Mouse (Mus musculus) heart, adult 8-10 months (tissue): ENCODE results near the gene Gdpd1. TPM values are rescaled to one million over a fixed set of nuclear protein-coding genes. Genes with fewer than 3 reads are reported as not detected.
"Not testable (repeated sequence)": the region's sequence is repeated elsewhere in the genome, so short reads cannot be mapped to it uniquely, and the experiment has no call there.

Source experiments
- DNase-seq: peaks from one replicate; pipeline ENCODE4 v3.0.0; 2022; ENCODE audit warnings: low spot score
- total RNA-seq, 4 experiments: library from RNA; stranded (reverse); gene quantifications; 2 replicates each; pipeline ENCODE4 v1.2.4; 2022

Gene Gdpd1
- total RNA-seq: 10 to 100 TPM in 2 of 4 experiments, 1 to 10 TPM in 2; 9.1 to 12.0 (median 10.5) TPM

GRCm38 (mm10) chr11:87073866-87074440, at the start of gene Gdpd1:
Gdpd1 (minus strand) TSS chr11:87074062.
- DNase-seq: peak; percentile 86

DNA sequence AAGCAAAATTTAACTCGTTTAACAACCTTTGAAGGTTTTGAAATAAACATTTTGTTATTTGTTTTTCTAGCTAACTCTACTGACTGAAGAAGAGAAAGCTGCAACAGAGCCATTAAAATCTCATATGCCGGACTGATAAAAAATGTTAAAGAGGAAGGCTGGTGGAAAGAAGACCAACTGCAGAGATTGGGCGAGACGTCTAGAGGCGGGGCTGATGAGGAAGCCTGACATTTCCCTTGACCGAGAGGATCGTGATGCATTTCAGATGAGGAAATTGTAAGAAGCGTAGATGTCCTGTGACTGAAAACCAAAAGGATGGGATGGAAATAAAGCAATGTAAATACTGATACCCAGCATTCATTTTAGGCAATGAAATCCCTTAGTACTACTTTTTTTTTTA, 48.0 kb upstream of the Gdpd1 start:
- DNase-seq: no peak

GRCm38 (mm10) chr11:87110172-87110909, 36.5 kb upstream of the Gdpd1 start:
- no peak for DNase-seq

- DNase-seq: no peak
Observed at GRCm38 (mm10) chr11:87109519-87110171, 35.8 kb upstream of the Gdpd1 start.

- DNase-seq: peak; percentile 99
Observed at GRCm38 (mm10) chr11:87108755-87109518, 35.1 kb upstream of the Gdpd1 start, which contains the start of gene Ska2. Ska2 (plus strand) TSS chr11:87109234.

- no peak for DNase-seq
Observed at GRCm38 (mm10) chr11:87108409-87108754, 34.5 kb upstream of the Gdpd1 start, which contains the start of gene Prr11. Prr11 (minus strand) TSS chr11:87108708.

DNA sequence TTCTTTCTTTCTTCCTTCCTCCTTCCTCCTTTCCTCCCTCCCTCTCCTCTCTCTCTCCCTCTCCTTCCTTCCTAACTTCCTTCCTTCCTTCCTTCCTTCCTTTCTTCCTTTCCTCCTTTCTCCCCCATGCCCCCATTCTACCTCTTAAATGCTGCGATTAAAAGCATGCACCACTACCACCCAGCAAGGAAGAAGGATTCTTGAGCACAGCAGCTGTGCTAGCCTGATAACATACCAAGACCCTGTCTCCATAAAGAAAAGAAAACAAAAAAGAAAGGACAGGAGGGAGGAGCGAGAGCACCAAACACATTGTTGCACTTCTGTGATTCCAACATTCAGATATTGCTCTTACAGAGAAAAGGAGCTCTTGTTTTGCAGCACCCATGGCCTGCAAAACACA, 13.3 kb upstream of the Gdpd1 start:
- DNase-seq: no peak

DNA sequence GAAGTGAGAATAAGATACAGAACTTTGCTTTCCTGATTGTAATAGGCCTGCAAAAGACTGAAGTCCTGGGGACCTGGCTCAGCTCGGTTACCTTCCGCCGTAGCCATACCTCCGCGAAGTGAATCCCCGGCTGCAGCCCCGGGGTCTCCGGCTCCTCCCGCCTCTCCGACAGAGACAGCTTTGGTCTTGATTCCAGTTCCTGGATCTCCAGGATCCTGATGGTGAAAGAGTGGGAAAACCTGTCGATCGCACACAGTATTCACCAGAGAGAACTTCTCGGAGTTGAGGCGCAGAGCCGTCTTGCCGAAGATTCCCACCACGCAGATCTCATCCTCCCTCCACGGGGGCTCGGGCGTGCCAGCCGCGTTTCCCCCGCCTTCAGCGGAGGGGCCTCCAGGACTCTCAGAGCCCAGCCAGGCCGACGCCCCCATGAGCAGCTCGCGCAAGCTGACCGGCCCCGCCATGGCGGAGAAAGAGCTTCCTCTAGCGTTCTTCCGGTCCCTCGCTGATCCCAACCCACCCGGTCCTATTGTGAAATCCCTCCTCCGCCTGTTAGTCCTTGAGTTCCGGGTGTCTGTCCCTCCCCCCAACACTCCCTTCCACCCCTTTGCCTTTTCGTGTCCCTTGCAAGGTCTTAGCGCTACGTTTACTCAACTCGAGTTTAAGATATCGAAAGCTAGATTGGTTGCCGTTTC, 12.6 kb upstream of the Gdpd1 start, which contains the start of gene Smg8:
Gene Smg8, minus strand, starts transcription at position 485 of the 695 bp plus-strand sequence.
- DNase-seq: peak; percentile 86

DNA sequence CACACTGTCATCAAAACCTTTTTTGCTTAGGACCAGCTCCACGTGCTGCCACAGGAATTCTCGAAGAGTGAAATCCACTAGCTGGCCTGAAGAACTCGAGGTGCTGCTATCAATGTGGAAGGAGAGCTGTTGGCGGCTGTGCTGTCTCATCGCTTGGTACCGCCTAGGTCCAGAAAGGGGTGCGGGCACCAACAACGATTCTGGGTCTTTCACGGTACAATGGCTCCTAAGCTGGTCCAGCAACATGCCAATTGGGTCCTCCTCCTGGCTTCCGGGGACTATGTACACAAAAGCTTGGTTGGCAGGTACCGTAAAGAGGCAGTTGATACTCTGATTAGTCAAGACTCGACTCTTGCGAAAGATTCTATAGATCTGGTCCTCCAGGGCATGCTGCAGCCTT, 11.6 kb upstream of the Gdpd1 start:
- no peak for DNase-seq

DNA sequence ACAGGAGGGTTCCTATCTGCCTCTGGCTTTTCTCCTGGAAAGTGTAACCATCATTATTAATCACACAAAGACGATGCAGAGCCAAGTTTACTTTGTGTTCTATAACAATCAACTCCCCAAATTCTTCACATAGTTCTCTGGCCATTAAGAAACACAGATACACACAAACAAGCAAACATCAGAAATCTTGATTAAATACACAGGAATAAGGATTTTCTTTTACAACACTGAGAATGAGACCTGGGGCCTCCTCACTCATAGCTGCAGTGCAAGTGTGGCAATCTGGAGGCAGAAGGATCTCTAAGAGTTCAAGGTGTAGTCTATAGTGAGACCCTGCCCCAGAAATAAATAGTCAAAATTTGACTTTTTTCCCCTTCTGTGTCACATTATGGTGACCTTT, 9.8 kb upstream of the Gdpd1 start:
- no peak for DNase-seq

DNA sequence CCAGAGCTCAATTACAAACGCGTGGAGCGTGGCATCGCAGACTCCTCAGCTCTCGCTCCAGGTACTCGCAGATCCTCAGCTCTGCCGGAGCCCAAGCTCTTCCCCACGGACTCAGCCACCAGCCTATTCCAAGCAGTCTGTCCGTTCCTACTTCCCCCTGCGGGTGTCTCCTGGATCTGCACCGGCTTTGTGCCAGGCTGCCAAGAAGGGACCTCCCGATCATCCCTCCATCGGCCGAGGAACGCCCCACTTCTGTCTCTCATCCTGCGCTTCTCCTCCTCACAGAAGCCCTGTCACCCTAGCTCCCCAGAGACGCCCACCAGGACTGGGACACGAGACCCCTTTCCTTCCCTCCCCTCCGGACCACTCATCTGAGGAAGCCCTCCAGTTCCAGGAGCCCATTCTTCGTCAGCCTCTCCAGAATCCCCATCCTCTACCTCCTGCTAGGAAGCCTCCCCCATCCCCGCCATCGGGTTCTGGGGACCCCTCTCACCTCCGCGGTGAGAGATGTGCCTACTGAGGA, 458 bp downstream of the Gdpd1 start:
- DNase-seq: peak; percentile 50

DNA sequence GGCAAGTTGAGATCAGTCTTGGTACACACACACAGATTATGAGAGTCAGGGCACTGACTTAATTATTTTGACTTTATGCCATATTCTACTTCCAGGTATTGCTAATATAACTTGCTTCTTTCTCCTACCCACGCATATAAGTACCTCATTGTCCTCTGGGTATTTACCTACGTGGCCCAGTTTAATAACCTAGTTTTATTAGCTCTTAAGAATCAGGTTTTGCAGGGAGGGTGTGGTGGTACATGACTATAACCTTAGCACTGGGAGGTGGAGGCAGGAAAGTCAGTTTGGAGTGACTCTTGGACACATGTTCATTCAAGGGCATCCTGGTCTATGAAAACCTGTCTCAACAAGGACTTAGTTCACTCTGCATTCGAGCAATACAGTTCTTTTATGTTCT, 11.8 kb downstream of the Gdpd1 start:
- DNase-seq: no peak

GRCm38 (mm10) chr11:87060410-87060809, 13.5 kb downstream of the Gdpd1 start:
- no peak for DNase-seq

DNA sequence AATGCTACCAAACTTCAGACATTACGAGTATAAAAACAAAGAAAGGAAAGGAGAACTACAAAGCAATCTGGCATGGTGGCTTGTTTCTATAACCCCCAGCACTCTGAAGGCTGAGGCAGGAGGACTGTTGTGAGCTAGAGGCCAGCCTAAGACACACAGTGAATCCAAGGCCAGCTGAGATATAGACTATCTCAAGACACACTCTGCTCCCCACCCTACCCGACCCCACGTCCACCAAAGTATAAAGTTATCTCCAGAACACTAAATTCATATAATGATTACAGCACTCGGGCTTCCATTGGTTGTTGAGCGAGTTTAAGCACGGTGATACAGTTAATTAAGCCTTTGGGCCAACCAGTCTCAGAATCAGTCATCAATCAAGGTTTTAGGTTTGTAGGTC, 17.6 kb downstream of the Gdpd1 start:
- DNase-seq: no peak

DNA sequence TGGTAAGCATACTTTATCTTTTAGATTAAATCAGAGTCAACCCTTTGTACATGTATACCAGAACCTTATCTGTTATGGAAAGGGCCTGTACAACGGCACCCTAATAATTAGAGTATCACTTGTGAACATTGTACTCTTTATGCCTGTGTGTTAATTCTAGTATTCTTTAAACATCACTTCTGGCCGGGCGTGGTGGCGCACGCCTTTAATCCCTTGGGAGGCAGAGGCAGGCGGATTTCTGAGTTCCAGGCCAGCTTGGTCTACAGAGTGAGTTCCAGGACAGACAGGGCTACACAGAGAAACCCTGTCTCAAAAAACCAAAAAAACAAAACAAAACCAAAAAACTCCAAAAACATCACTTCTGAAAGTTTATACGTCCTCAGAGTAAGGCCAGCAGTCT, 25.0 kb downstream of the Gdpd1 start:
- DNase-seq: not testable (repeated sequence)

- no peak for DNase-seq
Observed at GRCm38 (mm10) chr11:87046968-87047367, 26.9 kb downstream of the Gdpd1 start.

GRCm38 (mm10) chr11:87043052-87043451, 30.8 kb downstream of the Gdpd1 start:
- no peak for DNase-seq

DNA sequence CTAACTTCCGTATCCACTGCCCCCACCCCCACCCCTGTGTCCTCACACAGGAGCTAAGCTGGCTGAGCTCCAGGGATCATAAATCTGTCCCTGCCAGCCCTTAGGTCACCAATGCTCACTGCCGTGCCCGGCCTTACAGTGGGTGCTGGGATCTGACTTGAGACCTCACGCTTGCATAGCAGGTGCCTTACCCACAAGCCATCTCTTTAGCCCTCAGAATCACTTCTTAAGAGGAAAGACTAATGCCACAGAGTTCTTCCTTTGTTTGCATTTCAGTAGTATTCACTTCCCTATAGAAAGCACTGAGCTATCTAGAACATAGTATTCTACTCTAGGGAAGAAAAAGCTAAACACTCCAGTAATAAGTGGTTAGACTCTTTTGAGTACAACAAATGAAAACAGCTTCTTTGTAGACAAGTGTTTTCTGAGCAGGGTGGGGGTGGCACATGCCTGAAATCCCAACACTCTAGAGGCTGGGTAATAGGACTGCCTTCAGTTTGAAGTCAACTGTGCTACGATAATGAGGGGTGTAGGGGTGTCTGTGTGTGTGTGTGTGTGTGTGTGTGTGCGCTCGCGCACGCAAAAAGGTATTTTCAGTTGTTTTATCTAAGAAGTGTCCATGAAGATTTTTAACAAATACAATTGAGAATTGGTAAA, 34.4 kb downstream of the Gdpd1 start:
- DNase-seq: no peak

DNA sequence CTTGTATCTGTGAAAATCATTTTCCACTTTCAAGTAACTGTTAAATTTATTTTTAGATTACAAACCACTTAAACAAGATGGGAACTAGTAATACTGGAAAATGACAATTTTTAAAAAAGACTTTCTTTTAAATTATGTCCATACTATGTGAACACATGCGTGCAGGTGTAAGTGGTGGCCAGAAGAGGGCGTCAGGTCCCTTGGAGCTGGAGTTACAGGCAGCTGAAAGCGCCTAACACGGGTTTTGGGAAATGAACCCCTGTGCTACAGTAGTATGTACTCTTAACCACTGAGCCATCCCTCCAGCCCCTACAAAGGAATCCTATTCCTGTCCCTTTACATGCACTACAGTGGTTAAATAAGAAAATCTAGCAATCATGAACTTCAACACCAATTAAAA, 37.7 kb downstream of the Gdpd1 start:
- DNase-seq: no peak

GRCm38 (mm10) chr11:87028212-87028611, 45.6 kb downstream of the Gdpd1 start:
- DNase-seq: no peak
